Mouse (Mus musculus) retina, postnatal 7 days (tissue): ENCODE measurements at regions not wholly inside any gene's neighbourhood (a gene's known extent, or its start where the extent isn't known, plus 50 kb on each side); places are given as distances from the start of the nearest gene placed in this dataset.

ENCODE experiments used
- DNase-seq: peaks from one replicate; pipeline ENCODE4 v3.0.0-alpha.2; 2012; ENCODE audit warnings: low read depth, low spot score

DNA sequence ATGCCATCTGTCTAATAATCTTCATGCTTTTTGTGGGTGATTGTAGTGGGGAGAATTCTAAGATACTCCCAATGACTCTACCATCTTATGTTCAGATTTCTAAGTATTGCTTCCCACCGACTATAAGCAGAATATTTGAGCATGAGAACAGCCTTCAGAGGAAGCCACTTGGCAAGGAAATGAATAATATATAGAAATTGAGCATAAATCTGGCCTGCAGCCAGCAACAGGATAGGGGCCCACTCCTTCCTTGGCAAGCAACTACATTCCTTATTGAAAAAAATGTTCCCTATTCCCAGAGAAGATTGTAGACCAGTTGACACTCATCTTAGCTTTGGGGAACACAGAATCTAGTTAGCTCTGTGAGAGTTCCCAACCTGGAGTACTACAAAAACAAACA is 591.5 kb upstream of the A1bg start:
- no peak for DNase-seq

DNA sequence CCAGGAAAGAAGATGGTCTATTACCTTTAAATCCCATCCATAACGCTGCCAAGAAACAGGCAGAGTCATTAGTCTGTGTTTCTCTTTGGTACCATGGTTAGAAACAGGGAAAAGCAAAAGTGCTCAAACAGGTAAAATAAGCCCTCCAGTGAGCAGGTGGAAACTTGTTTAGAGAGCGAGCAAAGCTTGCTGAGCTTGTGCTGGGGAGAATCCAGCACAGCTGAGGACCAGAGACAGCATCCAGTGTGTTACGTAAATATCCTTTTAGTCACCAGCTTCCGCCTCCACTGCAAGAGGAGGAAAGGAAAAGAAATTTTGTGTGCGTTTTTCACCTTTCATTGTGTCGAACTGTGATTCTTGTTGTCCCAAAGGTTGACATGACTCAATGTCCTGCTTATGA is 586.0 kb upstream of the A1bg start:
- no peak for DNase-seq

DNA sequence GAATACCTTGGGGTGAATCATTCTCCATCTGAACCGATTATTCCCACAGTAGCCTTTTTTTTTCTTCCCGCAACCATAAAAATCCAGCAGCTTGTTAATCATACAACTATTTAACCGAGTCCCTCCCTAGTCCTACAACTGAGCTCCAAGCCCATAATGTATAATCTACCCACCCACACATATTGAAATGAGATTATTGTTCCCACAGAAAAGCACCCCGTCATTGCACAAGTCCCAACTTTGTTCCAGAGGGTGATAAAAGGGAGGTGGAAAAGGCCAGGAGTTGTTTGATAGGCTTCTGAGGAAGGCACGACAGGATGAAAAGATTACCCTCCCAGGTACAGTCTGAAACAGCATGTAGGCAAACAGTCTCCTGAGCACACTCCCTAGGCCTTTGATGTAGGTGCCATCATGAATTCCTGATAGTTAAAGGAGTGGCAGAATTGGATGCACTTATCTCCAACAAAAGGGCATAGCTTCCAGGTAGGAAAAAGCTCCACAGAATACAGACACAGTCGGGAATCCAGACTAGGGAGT is 583.6 kb upstream of the A1bg start:
- DNase-seq: no peak

DNA sequence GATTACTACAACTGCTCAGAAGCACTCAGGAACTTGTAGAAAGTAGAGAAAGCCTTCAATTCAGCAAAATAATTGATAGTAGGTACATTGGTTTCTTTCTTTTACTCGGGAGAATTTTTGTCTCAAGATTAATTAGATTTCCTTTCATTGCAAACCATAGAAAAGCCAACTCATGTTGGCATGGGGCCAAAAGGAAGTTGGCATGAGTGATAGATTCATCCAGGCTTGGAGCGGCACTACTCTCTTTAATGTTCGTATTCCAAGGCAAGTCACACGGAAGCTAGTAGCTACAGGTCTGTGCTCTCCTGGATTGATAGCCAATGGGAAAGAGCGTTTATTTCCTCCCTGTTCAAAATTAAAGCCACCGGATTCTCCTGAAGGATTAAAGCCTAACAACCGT is 580.6 kb upstream of the A1bg start:
- no peak for DNase-seq

DNA sequence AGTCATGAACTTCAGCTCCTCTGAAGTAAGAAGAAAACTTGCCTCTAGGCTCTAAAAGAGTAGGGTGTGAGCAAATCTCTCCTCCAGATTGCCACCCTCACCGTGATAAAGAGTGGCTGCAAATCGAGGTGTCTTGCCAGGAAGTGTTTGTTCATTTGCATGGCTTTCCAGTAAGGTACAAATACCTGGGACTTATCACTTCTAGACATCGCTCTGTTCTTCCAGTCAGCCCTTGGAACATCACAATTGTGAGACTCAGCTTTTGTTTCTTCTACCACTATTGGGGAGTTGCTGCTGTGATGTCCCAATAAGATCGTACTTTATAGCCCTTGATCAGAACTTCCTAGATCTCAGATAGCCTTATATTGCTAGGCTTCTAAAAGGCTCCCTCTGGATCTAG is 566.9 kb upstream of the A1bg start:
- no peak for DNase-seq

DNA sequence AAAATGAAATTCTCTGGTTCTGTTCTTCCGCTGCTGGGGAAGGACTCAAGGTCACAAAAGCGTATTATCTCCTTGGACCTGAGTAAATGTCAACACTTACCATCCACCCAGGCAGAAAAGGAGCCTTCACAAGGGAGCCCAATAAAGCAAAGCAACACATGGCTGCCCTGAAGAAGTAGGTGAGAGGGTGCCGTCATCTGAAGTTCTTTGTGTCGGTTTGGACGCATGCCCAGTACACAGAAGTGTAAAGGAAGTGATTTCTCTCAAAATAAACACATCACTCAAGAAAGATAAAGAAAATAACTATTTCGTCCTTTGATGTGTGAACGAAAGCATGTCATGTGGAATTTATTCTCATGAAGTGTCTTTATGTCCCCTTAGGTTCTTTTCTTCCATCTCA is 559.0 kb upstream of the A1bg start:
- DNase-seq: no peak

DNA sequence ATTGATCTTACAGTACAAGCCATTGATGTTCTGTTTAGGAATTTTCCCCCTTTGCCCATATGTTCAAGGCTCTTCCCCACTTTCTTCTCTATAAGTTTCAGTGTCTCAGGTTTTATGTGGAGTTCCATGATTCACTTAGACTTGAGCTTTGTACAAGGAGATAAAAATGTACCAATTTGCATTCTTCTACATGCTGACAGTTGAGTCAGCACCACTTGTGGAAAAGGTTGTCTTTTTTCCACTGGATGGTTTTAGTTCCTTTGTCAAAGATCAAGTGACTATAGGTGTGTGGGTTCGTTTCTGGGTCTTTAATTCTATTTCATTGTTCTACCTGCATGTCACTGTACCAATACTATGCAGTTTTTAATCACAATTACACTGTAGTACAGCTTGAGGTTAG is 551.1 kb upstream of the A1bg start:
- DNase-seq: no peak

DNA sequence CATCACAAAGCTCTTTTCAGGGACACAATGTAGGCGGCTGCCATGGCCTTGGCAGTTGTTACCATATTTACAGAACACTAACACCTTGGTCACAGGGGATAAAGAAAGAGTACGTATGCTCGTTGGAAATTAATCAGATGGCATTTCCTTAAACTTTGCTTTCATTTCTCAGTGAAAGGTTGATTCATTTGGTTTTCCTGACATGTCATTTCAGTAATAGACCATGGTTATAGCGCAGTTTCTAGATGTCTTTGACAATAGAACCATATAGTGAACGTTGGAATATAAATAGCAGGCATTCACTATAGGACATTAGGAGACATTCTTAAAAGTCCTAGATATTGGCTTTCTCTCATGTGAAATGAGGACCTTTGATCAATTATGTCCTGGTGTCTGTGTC is 532.2 kb upstream of the A1bg start:
- no peak for DNase-seq

DNA sequence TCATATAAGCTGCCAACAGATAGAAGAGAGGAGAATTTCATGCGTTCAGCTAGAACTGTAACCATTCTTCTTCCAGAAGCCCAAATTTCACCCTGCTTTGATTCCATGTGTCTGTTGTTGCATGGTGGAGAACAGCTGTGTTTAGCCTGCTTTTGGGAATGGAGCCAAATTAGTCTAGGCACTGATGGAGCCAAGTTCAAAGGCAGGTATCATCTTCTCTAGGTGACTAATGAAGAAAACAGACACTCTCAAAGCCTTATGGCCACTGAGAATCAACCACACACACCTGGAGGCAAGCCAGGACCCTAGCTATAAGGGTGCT is 531.5 kb upstream of the A1bg start:
- no peak for DNase-seq

DNA sequence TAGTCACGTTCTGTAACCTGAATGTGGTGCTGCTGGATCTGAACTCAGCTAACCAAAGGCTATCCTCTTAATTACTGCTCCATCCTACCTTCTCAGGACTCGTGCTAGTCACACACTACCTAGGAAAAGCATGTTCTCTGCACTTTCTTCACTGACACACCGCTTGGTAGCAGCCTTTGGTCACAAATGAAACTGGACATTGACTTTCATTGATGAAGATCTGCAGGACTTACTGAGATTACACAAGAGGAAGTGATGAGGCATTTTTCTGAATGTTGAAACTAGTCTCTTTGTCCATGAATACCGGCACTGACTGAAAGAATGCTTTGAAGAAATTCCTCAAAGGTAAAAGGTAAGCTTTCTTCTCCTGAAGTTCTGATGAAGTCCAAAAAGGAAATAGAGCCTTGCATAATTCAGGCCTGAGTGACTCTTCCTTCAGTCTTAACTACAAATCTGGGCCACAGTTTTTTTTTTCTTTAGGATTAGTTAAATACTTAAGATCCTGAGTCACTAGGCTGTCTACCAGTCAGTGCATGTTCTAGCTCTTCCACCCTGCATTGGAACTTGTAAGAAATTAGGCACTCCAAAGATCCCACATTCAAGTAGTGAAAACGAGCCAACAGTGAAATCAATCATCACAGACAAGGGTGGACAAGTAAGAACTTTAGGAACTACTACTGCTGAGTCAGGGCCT is 531.0 kb upstream of the A1bg start:
- no peak for DNase-seq

DNA sequence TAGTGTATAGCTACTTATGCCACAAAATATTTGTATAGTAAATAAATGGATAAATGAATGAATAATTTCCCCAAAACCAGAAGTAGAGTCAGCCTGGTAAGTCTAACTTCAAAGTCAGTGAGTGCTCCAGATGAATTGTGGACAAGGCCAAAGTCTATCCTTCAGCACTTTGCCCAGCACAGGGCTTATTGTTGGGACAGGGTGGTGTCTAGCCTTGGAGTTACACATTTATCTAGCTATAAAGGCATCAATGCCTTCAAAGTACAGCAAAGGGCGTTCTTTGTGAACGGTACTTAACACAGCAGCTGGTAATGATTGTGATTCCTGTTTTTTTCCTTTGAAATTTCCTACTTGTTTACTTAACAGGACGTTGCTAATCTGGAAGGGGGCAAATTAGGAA is 527.4 kb upstream of the A1bg start:
- no peak for DNase-seq

DNA sequence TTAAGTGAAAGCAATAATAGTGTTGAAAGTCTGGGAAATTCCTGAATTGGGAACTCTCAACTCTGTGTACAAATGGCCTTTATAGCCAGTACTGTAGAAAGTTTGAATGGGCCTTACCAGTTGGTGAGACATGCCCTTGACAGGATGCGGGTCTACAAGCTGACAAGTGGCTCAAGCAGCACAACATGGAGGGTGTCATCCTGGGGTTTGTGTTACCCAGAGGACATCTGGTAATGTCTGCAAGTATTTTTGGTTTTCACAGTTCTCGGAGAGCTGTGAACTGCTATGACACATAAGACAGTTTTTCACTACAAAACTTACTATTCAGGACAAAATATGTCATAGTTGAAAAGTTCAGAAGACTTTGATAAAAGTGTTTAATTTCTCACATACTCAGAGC is 525.7 kb upstream of the A1bg start:
- DNase-seq: no peak

DNA sequence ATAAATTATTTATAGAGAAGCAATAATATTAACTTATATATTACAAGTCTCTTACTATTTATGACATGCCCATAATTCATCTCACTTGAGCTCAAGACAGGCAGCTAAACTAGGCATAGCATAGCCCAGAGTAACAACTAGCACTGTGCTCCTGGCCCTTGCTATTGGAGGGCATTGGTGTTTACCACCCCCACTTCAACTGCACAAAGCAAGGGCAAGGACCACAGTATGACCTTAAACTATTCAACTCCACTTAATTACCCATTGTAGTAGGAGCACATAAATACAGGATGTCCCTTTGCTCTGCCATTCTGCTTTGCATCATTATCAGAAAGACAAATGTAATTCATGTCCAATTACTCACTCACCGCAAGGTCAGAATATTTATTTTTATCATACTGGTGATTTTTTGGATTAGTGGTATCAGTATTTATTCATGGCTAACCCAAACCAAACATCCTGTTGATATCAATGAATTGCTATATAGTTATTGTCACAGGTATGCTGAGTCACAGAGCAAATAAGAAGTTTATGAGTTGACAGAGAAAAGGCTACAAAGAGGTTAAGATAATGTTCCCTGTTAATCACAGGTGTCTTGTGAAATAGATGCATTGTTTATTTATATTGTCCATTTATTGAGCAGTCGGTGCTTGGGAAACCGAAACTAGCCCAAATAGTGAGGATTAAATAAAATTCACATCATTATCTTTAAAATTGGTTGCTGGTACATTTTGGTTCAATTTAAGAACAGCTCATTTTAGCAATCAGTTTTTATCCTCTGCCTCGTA is 523.4 kb upstream of the A1bg start:
- DNase-seq: no peak

DNA sequence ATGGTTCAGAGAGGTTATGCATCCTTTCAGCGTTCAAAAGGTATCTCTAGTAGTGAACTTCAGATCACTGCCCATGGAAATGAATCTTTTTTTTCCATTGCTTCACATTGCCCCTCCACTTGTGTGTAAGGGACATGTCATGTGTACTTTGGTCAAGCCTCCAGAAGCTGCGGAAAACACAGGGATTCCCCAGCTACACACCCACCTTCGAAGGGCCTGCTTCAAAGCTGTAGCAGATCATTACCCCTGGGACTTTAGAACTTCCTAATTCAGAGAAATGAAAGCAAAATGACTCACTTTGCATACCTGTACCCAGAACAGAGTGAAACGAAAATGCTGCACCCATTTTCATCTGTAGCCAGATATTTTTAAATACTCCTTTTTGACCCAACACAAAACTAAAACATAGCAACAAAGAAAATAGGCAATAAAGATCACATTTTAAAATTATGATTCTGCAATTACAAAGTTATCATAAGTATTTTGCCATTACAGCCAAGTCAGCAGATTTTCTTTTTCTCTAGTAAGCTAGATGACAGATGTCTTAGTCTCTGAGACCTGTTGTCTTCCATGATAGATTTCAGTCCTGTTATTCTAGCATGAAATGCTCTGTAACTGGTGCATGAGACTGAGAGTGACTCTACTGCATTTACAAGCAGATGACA is 519.1 kb upstream of the A1bg start:
- no peak for DNase-seq

DNA sequence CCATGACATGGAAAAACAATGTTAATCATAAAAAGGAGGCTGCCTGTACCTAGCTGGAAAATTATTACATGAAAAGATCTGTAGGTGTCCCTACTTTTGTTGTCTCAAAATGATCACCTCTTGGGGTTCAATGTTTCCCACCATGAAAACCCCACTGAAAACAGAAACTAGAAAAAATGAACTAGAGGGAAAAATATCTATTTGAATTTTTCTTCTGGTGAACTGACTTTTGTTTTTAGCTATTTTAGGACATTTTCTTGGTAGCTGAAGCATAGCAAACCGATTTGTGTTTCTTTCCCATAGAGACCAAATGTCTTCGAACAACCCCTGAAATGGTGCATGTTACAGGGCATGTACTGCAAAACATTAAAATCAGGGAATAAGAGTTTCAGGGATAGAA is 518.2 kb upstream of the A1bg start:
- no peak for DNase-seq

DNA sequence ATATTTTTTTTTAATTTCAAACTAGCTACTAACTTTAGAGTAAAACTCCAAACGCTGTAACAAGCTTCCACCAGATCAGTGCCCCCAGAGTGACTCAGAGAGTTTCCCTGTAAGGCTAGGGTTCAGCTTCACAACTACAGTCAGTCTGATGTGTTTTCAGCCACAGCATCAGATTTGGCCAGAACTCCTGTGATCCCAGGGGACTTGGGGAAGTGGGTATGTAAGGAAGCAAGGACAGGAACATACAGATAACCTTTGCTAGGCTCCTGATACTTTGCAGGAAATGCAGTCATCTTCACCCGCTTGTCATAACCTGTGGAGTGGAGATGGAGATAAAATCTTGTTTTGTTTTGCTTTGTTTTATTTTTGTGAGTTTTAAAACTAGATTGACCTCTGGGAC is 517.5 kb upstream of the A1bg start:
- DNase-seq: no peak

DNA sequence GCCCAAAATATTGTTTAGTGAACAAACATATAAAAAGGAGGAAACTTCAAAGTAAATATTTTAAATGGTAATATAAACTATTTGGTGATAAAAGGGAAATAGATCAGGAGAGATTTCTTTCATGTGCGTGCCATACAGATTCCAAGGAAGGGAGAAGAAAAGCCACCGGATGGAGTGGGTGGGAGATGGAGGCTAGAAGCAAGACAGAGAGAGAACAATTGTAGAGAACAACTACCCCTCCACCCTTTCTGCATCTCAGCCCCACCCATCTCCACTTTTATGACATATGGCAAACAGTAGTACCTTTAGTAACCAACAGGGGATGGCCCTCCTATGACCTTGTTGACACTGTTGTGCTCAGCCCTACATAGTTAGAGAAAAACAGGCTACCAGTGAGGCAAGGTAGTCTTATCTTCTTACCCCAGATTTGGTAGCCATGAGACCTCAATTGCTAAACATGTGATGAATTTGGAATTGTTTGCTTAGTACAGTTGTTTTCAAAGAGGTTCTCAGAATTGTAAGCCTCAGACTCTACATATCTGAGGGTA is 516.9 kb upstream of the A1bg start:
- DNase-seq: no peak

DNA sequence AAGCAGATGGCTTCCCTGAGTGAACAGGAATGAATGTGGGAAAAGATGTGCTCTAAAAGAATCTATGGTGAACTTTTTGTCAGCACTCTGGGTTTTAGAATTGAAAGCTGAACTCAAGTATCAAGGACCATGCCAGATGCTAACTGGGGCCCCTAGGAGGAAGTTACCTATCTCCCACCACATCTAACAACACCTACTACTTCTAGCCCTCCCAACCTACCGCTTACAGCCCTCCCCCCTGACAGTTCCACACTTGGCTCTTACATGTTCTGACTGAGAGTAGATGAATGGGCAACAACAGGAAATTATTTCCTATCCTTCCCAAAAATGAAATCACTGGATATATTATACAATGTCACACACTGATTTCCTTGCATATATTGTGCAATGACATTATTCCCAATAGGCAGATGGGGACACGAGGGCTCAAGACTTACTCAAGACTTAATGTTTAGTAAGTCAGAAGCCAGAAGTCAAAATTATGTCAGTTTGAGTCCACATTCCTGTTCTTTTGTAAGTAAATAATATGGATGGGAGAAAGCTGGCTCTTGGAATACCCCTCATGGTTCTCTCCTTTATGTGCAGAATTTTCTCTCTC is 506.1 kb upstream of the A1bg start:
- DNase-seq: no peak

DNA sequence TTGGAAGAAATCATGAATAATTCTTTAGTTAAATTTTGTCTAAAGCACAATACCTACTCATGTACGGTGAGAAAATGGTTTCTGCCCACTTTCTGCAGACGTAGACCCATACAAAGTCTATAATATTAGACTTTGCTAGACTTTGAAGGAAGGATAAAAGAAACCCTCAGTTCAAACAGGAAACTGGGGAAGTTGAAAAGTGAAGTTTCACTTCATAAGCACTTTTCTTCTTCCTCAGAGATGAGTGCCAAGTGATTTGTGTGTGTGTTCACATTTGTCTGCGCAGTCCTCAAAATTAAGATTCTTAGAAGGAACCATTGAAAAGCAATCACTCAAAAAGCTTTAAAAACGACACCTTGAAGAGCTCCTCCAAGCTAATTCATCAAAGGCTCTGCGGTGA is 500.2 kb upstream of the A1bg start:
- no peak for DNase-seq

DNA sequence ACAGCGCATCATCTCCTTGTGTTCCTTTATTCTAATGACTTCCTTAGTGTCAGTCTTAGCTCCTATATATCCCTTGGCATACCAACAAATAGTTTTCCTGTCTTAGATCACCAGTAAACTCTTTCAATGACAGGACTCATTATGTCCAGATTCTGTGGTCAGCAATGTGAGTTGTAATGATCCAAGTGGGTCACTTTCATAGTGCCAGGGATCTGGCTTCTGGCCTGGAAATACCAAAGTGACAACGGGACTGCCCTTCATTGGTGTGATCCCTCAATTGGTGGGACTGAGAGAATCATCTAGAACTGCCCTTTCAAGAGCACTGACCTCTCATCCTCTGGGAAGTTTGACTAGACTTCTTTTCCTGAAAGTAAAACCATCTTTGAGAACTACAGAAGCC is 494.7 kb upstream of the A1bg start:
- no peak for DNase-seq

DNA sequence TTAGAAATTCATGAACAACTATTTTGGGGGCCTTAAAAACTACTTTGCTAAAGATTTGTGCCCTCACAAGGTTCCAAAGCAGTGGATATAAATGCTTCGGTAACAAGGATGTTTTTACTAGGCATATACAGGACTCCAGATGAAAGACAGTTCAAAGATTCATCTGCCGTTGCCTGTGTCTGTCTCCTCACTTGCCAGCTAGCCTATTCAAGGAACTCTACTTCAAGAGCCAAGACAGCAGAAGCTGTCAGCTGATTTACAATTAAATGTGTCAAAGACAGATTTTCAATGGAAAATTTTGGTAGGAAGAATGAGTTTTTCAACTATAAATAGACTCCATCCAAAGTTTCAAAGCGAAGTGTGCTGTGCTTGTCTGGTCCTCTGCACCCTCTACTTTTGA is 494.0 kb upstream of the A1bg start:
- DNase-seq: no peak

DNA sequence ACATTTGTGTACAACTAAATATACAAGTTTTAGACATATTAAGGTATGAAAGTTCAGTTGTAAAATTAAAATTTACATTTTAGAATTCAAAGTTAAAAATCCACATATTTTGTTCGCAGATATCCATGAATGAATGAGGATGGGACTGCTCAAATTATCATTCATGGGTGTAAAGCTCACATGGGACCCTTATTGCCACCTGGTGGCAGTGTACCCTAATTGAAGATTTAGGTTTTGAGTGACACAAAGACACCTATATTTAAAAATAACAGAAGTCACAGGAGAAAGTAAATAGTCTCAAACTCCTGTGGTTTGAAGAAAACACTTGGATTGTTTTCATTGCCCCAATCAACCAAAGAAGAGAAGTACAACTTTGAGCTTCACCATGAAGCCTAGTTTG is 492.8 kb upstream of the A1bg start:
- no peak for DNase-seq
